Mouse (Mus musculus): ENCODE results near the gene Olfr888.

The Olfr888 gene
- long read RNA-seq, experiment 1: 0 reads
- long read RNA-seq, experiment 2: 0 reads

- intact Hi-C loops (cut with DNase I): no loop called here
Measured at GRCm38 (mm10) chr9:38107828-38108227, at the start of gene Olfr888. Olfr888 (plus strand) TSS chr9:38108128.

DNA sequence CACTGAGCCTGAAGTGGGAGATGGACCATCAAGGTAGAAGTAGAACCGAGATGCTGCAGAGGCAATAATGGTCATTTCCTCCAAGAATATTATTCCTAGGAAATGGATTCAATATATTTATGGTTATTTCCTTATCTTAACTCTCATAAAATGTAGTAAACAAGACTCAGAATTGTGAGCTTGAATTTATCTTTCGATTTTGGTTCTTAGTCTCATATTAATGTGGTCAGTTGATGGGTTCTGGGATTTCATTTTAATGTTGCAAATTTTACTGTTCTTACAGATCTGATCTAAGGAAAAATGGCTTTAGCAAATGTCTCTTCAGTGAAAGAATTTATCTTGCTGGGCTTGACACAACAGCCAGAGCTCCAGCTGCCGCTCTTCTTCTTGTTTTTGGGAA is 46.9 kb upstream of the Olfr888 start, which contains the start of gene Olfr885:
TSS of gene Olfr885 (plus strand) at position 301 of the 400 bp plus-strand sequence.
- intact Hi-C loops (cut with DNase I): no loop called here

DNA sequence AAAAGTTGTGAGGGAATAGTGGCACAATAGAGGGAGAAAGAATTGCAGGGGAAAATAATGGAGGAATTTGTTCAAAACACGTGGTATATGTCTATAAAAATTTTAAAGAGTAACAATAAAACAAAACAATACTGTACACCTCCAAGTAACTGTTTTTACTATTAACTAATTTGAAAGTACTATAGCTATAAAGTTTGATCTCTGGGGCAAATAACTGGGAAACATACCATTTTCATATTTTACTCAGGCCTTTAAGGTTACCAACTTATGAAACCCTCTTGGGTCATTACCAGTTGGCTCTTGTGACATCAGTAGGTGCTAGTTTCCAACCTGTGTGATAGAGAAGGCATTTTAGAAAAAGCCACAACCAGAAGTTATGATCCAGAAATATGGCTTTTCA is 24.2 kb upstream of the Olfr888 start, which contains the start of gene Olfr887:
TSS of gene Olfr887 (plus strand) at position 301 of the 400 bp plus-strand sequence.
- intact Hi-C loops (cut with DNase I): no loop called here

DNA sequence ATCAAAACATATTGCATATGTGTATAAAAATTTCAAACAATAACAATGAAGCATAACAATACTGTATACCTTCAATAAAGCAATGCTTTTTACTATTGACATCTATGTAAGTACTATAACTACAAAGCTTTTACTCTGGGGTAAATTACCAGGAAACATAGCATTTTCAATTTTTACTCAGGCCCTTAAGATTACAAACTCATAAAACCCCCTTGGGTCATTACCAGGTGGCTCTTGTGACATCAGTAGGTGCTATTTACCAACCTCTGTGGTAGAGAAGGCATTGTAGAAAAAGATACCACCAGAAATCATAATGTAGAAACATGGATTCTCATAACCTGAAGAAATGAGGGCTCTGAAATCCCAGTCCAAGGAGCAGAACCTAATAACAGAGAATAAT is 7.0 kb downstream of the Olfr888 start, which contains the start of gene Olfr889:
TSS of gene Olfr889 (plus strand) at position 301 of the 400 bp plus-strand sequence.
- intact Hi-C loops (cut with DNase I): no loop called here

DNA sequence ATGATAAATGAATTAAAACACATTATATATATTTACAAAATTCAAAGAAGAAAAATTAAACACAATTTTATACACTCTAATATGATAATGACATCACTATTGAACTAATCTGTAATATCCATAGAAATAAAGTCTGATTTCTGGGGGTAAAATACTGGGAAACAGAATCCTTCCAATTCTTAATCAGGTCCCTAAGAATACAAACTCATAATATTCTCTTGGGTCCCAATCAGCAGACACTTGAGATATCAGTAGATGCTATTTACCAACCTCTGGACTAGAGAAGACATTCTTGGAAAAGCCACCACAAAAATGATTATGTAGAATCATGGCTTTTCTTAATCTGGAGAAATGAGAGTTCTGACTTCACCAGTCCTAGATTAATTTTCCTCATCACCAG is 34.3 kb downstream of the Olfr888 start, which contains the start of gene Olfr890:
TSS of gene Olfr890 (plus strand) at position 301 of the 400 bp plus-strand sequence.
- intact Hi-C loops (cut with DNase I): no loop called here

All from adrenal gland (tissue).